ENCODE assay signal across 9 mouse cellular contexts in genomic region chr6:39474424-39474823, GRCm38 (mm10). TPM values are rescaled to one million over a fixed set of nuclear protein-coding genes. Genes with fewer than 3 reads are reported as not detected.
DNase-seq lines count a peak whose midpoint lies in the region.
"Had no signal": no experiment of that assay in that cellular context is flagged by ENCODE, and none has a peak within 500 bp of the region (broad histone marks: within the 10 kb centered on the region; RNA-seq: fewer than 3 reads in every experiment).

No protein-coding gene starts in this region.

- 28% methylated on average over 6 of the region's 6 CpGs for WGBS in limb, embryonic 10.5 days

- H3K4me3 ChIP-seq in limb, embryonic 10.5 days, result peak overlapping the region; percentile 22

- peaks cover 87% of the 10 kb centered on the region for H3K36me3 ChIP-seq in limb, embryonic 10.5 days

- H3K27me3 ChIP-seq in limb, embryonic 10.5 days (ENCODE audit: low read depth, poor library complexity, severe bottlenecking), result no peaks in the 10 kb centered on the region

- H3K4me1 ChIP-seq in limb, embryonic 10.5 days, result peaks cover 35% of the 10 kb centered on the region

- H3K9me3 ChIP-seq in limb, embryonic 10.5 days (replicated peaks), result no peaks in the 10 kb centered on the region

- DNase-seq in cerebellum, postnatal 10 days, result peak; percentile 29 to 44
- no peak for DNase-seq in cerebellum, adult 9-11 months
- peak; percentile 47 for DNase-seq in urinary bladder, postnatal 14 days (ENCODE audit: low spot score)
- DNase-seq in urinary bladder, postnatal 10 days (ENCODE audit: low spot score), result no peak
- DNase-seq in limb, embryonic 10.5 days (ENCODE audit: low spot score), result peak; percentile 83
- DNase-seq in urinary bladder, postnatal 36 days (ENCODE audit: low spot score in 2 of 2), result peak; percentile 16 to 36
- no peak for DNase-seq in left cerebral cortex, adult 9 months (ENCODE audit: low spot score in 2 of 2)
- DNase-seq in adrenal gland, postnatal 4 days (ENCODE audit: low spot score in 2 of 2), result no peak
- DNase-seq: right cerebral cortex, postnatal 4 days had no signal

- H3K27ac ChIP-seq in limb, embryonic 10.5 days, result peak overlapping the region; percentile 75

RNA-seq across cellular contexts. Expression of gene Mkrn1, which starts 54.2 kb away (rescaled TPM):
- 28.2 and 35.5 TPM in 2 replicates for polyA plus RNA-seq in limb, embryonic 10.5 days (2016; fragmentation: Nextera tagmentation; extraction: Ambion mirVana)
- 100 to 1,000 TPM in 1 of 2 experiments, 10 to 100 TPM in 1; 98.8 to 106 TPM for total RNA-seq in adrenal gland, postnatal 4 days (2021)

Comparison
In these comparisons a context has a peak if more than half of its experiments do, and no peak if none do; other contexts are left out.
1. DNase-seq: peak in cerebellum, postnatal 10 days (2 of 2), urinary bladder, postnatal 14 days (single experiment), limb, embryonic 10.5 days (single experiment) and urinary bladder, postnatal 36 days (2 of 2); none in cerebellum, adult 9-11 months (single experiment), urinary bladder, postnatal 10 days (single experiment), left cerebral cortex, adult 9 months (0 of 2) and adrenal gland, postnatal 4 days (0 of 2).